Mouse (Mus musculus) myocyte (in vitro differentiated cells): ENCODE results near the gene Pacsin1.

Experiments used
- CEBPB ChIP-seq: IDR thresholded peaks from 2 replicates; pipeline ENCODE4 v1.6.1; 2011; ENCODE audit warnings: mild to moderate bottlenecking, moderate library complexity; ENCODE audit not compliant: poor library complexity, insufficient read depth, severe bottlenecking
- POLR2AphosphoS2 ChIP-seq: IDR thresholded peaks from one replicate; pipeline ENCODE4 v1.6.1; 2011; ENCODE audit warnings: low read depth, control low read depth; ENCODE audit not compliant: insufficient read length
- TCF12 ChIP-seq: IDR thresholded peaks from one replicate; pipeline ENCODE4 v1.6.1; 2011; ENCODE audit warnings: mild to moderate bottlenecking, control low read depth; ENCODE audit not compliant: poor library complexity, insufficient read depth, severe bottlenecking

DNA sequence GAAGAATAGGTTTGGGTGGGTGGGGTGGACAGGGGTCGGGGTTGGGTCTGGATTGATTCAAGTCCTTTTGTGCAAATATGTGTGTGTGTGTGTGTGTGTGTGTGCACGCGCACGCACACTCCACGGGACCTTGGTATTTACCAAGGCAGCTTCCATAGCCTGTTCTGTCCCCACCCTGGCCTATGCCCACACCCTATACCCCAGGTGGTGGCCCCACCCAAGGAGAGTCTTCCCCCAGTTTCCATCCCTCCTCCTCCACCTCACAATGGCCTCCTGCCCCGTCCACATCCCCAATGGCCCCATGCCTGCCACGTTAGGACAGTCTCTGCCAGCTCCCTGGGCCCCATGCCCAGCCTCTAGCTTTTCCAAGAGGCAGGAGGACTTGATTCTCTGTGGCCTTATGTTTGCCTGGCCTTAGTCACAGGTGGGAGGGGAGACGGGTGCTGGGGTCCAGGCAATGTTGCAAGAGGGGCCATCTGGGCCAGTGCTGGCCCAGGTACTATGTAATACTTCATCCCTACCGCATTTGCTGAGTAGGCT, 65.9 kb downstream of the Pacsin1 start:
- TF ChIP-seq CEBPB (no peak), POLR2AphosphoS2 (no peak), TCF12 (no peak)
